Mouse (Mus musculus) B cell, adult 2 months (primary cell): Measurements from ENCODE around the gene Parp3.

Source experiments
- DNase-seq, 2 experiments: peaks; one replicate each; pipeline ENCODE4 v3.0.0; 2022

Parp3 gene

DNA sequence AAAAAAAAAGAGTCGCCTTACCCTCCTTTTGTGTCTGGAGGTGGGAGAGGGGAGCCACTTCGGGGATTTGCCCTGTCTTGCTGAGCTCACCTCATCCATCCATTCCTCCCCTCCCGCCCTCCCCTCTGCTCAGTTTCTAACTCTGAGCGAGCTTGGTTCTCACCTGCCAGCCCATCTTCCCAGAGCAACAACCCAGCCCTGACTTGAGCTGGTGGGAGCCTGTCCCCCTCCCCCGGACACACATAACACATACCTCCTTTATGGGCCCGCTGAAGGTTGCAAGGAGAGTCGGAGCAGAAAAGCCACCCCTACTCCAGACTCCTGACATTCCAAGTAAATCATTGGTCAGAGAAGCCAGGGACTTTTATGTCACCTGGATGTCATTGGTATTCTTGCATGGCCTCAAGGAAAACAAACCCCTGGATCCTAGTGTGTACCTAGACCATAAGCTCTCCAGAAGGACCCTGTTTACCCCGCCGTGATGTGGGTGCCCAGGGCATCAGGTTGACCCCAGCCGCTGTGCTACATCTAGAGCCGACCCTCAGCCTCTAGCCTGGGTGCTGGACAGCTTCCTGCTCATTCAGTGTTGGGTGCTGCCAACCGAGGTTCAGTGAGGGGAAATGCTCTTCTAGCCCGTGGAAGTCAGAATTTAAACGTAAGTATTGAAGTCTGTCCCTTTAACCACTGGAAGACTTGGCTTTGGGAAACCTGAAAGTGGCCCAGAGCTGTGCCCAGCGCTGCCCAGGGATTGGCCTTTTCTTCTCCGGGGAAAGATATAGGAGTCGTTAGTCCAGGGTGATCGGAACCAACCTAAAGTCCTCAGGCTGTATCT lies 55.5 kb downstream of the Parp3 start:
- no peak for DNase-seq

DNA sequence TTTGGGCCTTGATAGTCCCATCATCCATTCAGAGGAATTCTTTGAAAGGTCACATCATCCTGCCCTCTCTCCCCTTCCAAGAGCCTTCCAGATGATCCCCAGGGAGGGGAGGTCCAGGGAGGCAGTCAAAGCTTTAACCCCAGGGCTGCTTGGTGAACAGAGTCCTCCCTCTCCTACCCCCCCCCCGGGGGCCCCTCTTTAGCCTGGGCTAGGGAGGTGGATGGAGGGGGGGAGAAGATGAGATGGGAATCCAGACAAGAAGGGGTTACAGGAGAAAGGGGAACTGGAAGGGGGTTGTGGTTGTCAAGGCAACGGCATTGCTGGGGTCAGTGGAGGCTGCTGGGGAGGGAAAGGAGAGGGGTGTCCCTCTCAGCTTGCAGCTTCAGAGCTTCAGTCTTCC lies 56.1 kb downstream of the Parp3 start:
- DNase-seq: peak in 1 of 2 experiments; percentile 37
